Mouse (Mus musculus) intestine, embryonic 15.5 days (tissue): ENCODE measurements around the gene Ercc2. TPM values are rescaled to one million over a fixed set of nuclear protein-coding genes. Genes with fewer than 3 reads are reported as not detected.

ENCODE experiments used
- ATAC-seq: fragments of 200-750 bp; cut with Nextera tagmentation; 2 replicates; pipeline ENCODE4 v1.8.0; 2017; ENCODE audit warnings: moderate TSS enrichment, moderate library complexity
- H3K27ac ChIP-seq: fragments of 300-500 bp; sonication (generic); 2 replicates; pipeline ENCODE4 v1.5.1; 2015; ENCODE audit warnings: mild to moderate bottlenecking, inconsistent platforms
- H3K27me3 ChIP-seq: fragments of 300-500 bp; sonication (generic); replicated peaks from 2 replicates; pipeline ENCODE4 v1.6.1; 2015; ENCODE audit warnings: inconsistent platforms
- H3K36me3 ChIP-seq: fragments of 300-500 bp; sonication (generic); 2 replicates; pipeline ENCODE4 v1.6.1; 2015; ENCODE audit warnings: inconsistent platforms
- H3K4me1 ChIP-seq: fragments of 300-500 bp; sonication (generic); replicated peaks from 2 replicates; pipeline ENCODE4 v1.6.1; 2015; ENCODE audit warnings: inconsistent platforms
- H3K4me2 ChIP-seq: fragments of 300-500 bp; sonication (generic); replicated peaks from 2 replicates; pipeline ENCODE4 v1.6.1; 2015; ENCODE audit warnings: mild to moderate bottlenecking, inconsistent platforms
- H3K4me3 ChIP-seq: fragments of 300-500 bp; sonication (generic); replicated peaks from 2 replicates; pipeline ENCODE4 v1.5.1; 2015; ENCODE audit warnings: inconsistent platforms
- H3K9ac ChIP-seq: fragments of 300-500 bp; sonication (generic); 2 replicates; pipeline ENCODE4 v1.6.1; 2015; ENCODE audit warnings: inconsistent platforms
- H3K9me3 ChIP-seq: fragments of 300-500 bp; sonication (generic); 2 replicates; pipeline ENCODE4 v1.6.1; 2016; ENCODE audit warnings: inconsistent platforms
- WGBS: fragments of 180-500 bp; shearing (Covaris S2); methylation state at CpG from one replicate; pipeline ENCODE4 v1.1.7; 2015; 5-methylcytosine and 5-hydroxymethylcytosine counted together
- polyA plus RNA-seq: library from polyadenylated mRNA; unstranded; fragments of >200 nt; fragmentation: Nextera tagmentation; extraction: Ambion mirVana; gene quantifications from 2 replicates; pipeline ENCODE4 v1.2.1, GENCODE M21; 2015

Ercc2 gene
- polyA plus RNA-seq, 1 experiment from 2014 or later, result 17.3 TPM

DNA sequence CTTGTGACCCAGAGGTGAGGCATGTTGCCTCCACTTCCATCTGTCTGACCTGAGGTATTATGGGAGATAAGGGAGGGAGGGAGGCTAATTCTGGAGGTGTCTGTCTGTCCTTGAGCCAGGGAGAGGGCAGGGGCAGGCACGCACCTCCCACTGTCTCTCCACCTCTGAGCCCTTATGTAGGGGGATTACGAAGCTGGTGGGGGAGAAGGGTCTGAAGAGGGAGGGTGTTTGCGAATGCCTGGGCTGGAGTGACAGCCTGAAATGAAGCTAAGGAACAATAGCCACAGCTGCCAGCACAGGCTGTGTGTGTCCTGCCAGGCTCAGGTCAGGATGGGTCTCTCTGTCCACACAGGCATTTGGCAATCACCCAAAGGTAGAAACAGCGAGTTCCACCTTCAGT is 19.5 kb upstream of the Ercc2 start:
- 0 out of 2 replicates have a peak, but pooled peaks cover 6% of the 10 kb centered on the region for H3K36me3 ChIP-seq
- H3K9ac ChIP-seq, result 0 out of 2 replicates have a peak overlapping the region, but pooled peaks have one; percentile 54
- 46% methylated on average over 4 of the region's 4 CpGs for WGBS
- H3K27ac ChIP-seq, result no peak overlapping the region
- peaks cover 34% of the 10 kb centered on the region for H3K4me1 ChIP-seq
- H3K9me3 ChIP-seq, result no peaks in the 10 kb centered on the region
- H3K4me3 ChIP-seq, result no peak overlapping the region
- H3K4me2 ChIP-seq, result peak overlapping the region; percentile 99
- no peak for ATAC-seq
- no peaks in the 10 kb centered on the region for H3K27me3 ChIP-seq

DNA sequence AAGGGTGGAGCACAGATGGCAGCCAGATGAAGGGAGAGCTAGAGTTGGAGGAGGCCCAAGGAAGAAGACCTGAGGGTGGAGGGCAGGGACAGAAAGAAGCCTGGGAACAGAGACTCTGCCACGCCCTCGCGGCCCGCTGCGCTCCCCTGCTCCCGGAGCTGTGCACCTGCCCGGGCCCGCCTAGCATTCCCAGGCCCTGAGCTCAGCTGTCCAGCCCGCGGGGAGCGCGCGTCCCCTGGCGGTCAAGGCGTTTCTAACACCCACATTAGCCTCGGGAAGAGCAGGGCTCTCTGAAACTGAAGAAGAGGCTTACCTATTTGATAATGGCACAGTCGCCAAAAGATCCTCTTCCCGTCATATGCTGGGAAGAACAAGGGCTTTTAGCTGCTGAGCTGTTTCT is 17.9 kb upstream of the Ercc2 start:
- no peaks in the 10 kb centered on the region for H3K36me3 ChIP-seq
- no peak overlapping the region for H3K27ac ChIP-seq
- H3K27me3 ChIP-seq, result no peaks in the 10 kb centered on the region
- H3K4me1 ChIP-seq, result peaks cover 29% of the 10 kb centered on the region
- H3K9ac ChIP-seq, result no peak overlapping the region
- peak overlapping the region; percentile 0; the same call in 1 of the 2 replicates for H3K4me2 ChIP-seq
- 2% methylated on average over 18 of the region's 18 CpGs for WGBS
- ATAC-seq, result peak; percentile 30
- H3K4me3 ChIP-seq, result no peak overlapping the region
- H3K9me3 ChIP-seq, result no peaks in the 10 kb centered on the region

DNA sequence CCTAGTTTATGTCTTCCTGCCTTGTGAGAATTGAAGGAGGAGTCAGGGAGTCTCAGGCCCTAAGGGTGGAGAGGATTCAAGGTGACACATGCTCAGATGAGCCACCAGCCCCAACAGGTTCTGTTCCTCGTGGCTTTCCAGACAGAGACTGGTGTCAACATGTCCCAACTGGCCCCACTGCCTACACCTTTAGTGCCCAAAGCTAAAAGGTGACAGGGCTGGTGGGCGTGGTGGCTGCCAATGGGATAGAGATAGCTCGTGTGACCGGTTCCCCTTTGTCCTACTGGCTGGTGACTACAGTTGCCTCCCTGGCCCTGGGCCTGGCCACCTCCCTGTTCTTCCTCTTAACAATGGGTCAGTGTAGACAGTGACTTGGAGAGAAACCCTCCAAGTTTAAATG is 16.4 kb upstream of the Ercc2 start:
- WGBS, result 71% methylated on average over 4 of the region's 4 CpGs

DNA sequence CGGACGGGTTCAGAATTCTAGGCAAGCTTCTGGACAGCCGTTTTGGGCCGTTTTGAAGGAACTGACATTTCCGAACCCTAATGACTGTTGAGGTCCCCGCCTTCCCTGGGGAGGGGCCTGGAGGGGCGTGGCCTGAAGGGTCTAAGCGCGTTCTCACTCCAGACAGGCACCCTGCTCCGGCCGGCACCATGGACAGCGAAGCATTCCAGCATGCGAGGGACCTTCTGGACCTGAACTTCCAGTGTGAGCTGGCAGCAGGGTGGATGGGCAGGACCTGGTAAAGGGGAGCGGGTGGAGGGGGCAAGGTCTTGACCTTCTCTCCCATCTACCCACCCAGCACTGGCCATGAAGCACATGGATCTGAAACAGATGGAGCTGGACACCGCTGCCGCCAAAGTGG is 13.4 kb upstream of the Ercc2 start:
- Histone ChIP-seq H3K4me3 (no peak overlapping the region), H3K27ac (no peak overlapping the region), H3K36me3 (no peaks in the 10 kb centered on the region), H3K9ac (no peak overlapping the region), H3K27me3 (no peaks in the 10 kb centered on the region), H3K4me2 (no peak overlapping the region), H3K4me1 (peaks cover 18% of the 10 kb centered on the region), H3K9me3 (no peaks in the 10 kb centered on the region)
- WGBS, result 17% methylated on average over 16 of the region's 16 CpGs
- no peak for ATAC-seq

More for the DNA sequence above, 16.4 kb upstream of the Ercc2 start:
- H3K4me2 ChIP-seq, result no peak overlapping the region
- H3K27me3 ChIP-seq, result no peaks in the 10 kb centered on the region
- H3K9ac ChIP-seq, result no peak overlapping the region
- no peaks in the 10 kb centered on the region for H3K9me3 ChIP-seq
- ATAC-seq, result no peak
- peaks cover 33% of the 10 kb centered on the region for H3K4me1 ChIP-seq
- no peaks in the 10 kb centered on the region for H3K36me3 ChIP-seq
- no peak overlapping the region for H3K27ac ChIP-seq
- no peak overlapping the region for H3K4me3 ChIP-seq

DNA sequence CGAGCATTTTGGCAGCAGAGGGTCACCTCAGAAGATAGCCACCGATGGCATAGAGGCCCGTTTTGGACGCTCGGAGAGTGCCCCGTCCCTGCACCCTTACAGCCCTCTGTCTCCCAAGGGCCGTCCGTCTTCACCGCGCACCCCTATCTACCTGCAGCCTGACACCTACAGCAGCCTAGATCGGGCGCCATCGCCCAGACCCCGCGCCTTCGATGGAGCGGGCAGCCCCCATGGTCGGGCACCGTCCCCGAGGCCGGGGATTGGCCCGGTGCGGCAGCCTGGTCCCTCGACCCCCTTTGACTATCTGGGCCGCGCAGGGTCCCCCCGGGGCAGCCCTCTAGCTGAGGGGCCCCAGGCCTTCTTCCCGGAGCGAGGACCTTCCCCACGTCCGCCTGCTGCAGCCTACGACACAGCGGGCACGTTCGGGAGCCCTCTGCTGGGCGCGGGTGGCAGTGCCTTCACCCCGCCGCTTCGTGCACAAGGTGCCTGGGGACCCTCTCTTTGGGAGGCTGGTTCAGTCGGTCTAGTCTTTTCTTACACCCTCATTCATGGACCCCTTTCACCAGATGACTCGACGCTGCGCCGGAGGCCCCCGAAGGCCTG is 11.9 kb upstream of the Ercc2 start:
- Histone ChIP-seq H3K4me1 (peaks cover 10% of the 10 kb centered on the region; the same call in 1 of the 2 replicates), H3K9ac (peak overlapping the region; percentile 47; the same call in 1 of the 2 replicates), H3K4me3 (peak overlapping the region; percentile 39), H3K4me2 (peak overlapping the region; percentile 87), H3K27me3 (no peaks in the 10 kb centered on the region), H3K27ac (no peak overlapping the region), H3K36me3 (no peaks in the 10 kb centered on the region), H3K9me3 (no peaks in the 10 kb centered on the region)
- ATAC-seq, result peak; percentile 73
- 11% methylated on average over 46 of the region's 46 CpGs for WGBS

DNA sequence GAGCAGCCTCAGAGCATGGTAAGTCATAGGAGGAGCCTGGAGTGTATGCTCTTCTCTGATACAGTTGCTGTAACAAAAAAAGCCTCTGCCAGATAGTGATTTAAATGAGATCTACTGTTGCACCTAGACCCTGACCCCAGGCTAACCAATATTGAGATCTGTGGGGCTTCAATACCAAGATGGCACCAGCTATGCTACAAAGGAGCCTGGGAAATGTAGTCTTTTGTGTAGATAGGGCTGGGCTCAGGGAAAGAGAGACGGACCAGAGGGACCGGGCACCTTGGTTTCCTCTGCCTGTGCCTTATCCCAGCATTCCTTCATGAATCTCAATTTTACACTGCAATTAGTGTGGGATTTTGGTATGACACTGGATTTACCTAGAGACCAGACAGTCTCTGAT is 8.4 kb upstream of the Ercc2 start:
- Histone ChIP-seq H3K27ac (no peak overlapping the region), H3K9ac (no peak overlapping the region), H3K4me2 (no peak overlapping the region), H3K4me3 (no peak overlapping the region), H3K36me3 (no peaks in the 10 kb centered on the region), H3K4me1 (peaks cover 9% of the 10 kb centered on the region; the same call in 1 of the 2 replicates), H3K27me3 (no peaks in the 10 kb centered on the region), H3K9me3 (no peaks in the 10 kb centered on the region)
- no peak for ATAC-seq
- WGBS, result 87% methylated on average over 2 of the region's 2 CpGs

DNA sequence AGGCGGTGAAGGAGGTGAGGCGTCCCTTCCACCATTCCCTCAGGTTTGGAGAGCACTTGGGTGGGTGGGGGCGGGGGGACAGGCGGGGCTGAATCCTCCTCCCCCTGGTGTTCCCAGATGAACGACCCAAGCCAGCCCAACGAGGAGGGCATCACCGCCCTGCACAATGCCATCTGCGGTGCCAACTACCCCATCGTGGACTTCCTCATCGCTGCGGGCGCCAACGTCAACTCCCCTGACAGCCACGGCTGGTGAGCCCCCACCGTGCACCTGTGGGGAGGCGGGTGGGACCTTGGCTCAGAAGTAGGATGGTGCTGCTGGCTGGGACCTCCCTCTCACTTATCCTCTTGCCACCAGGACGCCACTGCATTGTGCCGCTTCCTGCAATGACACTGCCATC is 6.4 kb upstream of the Ercc2 start:
- Histone ChIP-seq H3K4me3 (no peak overlapping the region), H3K4me2 (no peak overlapping the region), H3K4me1 (no peaks in the 10 kb centered on the region), H3K27ac (no peak overlapping the region), H3K27me3 (no peaks in the 10 kb centered on the region), H3K9ac (no peak overlapping the region), H3K9me3 (no peaks in the 10 kb centered on the region), H3K36me3 (no peaks in the 10 kb centered on the region)
- no peak for ATAC-seq
- WGBS, result 77% methylated on average over 18 of the region's 18 CpGs

DNA sequence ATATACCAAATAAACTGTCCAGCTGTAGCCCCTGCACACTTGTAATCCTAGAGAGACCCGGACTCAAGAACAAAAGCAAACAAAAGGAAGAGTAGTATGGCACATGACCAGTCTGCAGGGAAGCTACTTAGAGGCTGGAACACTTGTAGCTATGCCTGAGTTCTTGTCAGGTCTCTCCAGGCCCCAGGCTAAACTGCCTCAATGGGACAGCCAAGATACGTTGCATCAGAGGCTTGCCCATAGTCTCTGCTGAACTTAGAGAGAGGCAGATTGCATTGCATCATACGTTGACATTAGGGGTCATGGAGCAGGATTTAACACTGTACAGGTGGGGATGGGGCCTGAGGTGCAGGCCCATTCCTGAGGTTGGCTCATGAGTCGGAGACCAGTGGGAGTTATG is 5.8 kb upstream of the Ercc2 start:
- ATAC-seq, result no peak
- Histone ChIP-seq H3K27ac (no peak overlapping the region), H3K36me3 (no peaks in the 10 kb centered on the region), H3K4me2 (no peak overlapping the region), H3K9me3 (no peaks in the 10 kb centered on the region), H3K4me3 (no peak overlapping the region), H3K27me3 (no peaks in the 10 kb centered on the region), H3K4me1 (no peaks in the 10 kb centered on the region), H3K9ac (no peak overlapping the region)
- 79% methylated on average over 4 of the region's 4 CpGs for WGBS

DNA sequence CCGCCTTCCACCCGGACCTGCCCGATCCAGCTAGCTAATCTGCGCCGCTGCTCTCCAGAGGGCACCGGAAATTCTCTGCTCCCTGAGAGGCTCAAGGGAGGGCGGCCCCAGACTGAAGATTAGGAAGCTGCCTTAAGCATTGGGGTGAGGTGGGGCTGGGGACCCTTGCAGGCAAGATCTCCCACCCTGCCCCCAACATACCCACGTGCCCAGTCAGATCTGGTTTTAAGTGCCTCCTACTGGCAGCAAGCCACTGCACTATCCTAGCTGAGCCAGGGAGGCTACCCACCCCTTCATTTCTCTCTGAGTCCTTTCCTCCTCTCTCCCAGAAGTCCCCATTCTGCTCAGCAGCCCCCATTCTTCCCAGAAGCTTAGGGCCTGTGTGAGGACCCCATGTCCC is 3.8 kb upstream of the Ercc2 start:
- no peak overlapping the region for H3K9ac ChIP-seq
- H3K36me3 ChIP-seq, result no peaks in the 10 kb centered on the region
- H3K4me2 ChIP-seq, result no peak overlapping the region
- peaks cover 3% of the 10 kb centered on the region for H3K4me1 ChIP-seq
- H3K27ac ChIP-seq, result no peak overlapping the region
- WGBS, result 68% methylated on average over 8 of the region's 8 CpGs
- ATAC-seq, result no peak
- no peaks in the 10 kb centered on the region for H3K27me3 ChIP-seq
- H3K4me3 ChIP-seq, result no peak overlapping the region
- H3K9me3 ChIP-seq, result no peaks in the 10 kb centered on the region

DNA sequence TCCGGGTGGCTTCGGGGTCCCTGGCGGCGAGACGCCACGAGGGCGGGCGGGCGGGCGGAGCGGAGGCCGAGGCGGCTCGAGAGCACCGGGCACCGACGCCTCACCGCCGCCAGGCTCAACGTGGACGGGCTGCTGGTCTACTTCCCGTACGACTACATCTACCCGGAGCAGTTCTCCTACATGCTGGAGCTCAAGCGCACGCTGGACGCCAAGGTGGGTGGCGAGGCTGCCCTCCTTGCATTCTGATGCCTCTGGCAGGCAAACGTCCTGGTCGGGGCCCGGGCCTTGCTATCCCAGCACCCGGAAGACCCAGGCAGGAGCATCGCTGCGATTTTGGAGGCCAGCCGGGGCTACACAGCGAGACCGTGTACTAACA is 344 bp downstream of the Ercc2 start:
- peaks cover 4% of the 10 kb centered on the region for H3K4me1 ChIP-seq
- under 1% methylated on average over 37 of the region's 37 CpGs for WGBS
- H3K4me3 ChIP-seq, result peak overlapping the region; percentile 66
- ATAC-seq, result peak; percentile 77
- peak overlapping the region; percentile 76 for H3K9ac ChIP-seq
- no peaks in the 10 kb centered on the region for H3K27me3 ChIP-seq
- H3K27ac ChIP-seq, result peak overlapping the region; percentile 20; the same call in 1 of the 2 replicates
- no peaks in the 10 kb centered on the region for H3K9me3 ChIP-seq
- peak overlapping the region; percentile 78 for H3K4me2 ChIP-seq
- peaks cover 16% of the 10 kb centered on the region; the same call in 1 of the 2 replicates for H3K36me3 ChIP-seq

DNA sequence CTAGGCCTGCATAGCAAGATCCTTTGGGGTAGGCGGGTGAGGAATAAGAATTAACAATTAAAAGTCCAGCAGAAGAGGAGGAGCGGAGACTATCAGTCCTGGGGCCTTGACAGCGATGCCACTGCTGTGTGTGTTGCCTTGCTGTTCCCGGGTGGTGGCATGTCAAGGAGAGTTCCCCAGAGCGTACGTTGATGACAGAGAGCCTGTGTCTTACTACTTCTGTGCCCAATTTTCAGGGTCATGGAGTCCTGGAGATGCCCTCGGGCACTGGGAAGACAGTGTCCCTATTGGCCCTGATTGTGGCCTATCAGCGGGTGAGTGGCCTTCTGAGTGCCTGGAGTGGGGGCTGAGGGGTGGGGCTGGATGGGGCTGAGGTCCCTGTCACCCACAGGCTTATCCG is 1.9 kb downstream of the Ercc2 start:
- ATAC-seq, result no peak
- no peaks in the 10 kb centered on the region for H3K9me3 ChIP-seq
- H3K36me3 ChIP-seq, result peaks cover 26% of the 10 kb centered on the region
- no peak overlapping the region for H3K27ac ChIP-seq
- H3K4me1 ChIP-seq, result peaks cover 4% of the 10 kb centered on the region
- no peak overlapping the region for H3K4me3 ChIP-seq
- no peak overlapping the region for H3K4me2 ChIP-seq
- H3K27me3 ChIP-seq, result no peaks in the 10 kb centered on the region
- no peak overlapping the region for H3K9ac ChIP-seq
- WGBS, result 86% methylated on average over 9 of the region's 9 CpGs

DNA sequence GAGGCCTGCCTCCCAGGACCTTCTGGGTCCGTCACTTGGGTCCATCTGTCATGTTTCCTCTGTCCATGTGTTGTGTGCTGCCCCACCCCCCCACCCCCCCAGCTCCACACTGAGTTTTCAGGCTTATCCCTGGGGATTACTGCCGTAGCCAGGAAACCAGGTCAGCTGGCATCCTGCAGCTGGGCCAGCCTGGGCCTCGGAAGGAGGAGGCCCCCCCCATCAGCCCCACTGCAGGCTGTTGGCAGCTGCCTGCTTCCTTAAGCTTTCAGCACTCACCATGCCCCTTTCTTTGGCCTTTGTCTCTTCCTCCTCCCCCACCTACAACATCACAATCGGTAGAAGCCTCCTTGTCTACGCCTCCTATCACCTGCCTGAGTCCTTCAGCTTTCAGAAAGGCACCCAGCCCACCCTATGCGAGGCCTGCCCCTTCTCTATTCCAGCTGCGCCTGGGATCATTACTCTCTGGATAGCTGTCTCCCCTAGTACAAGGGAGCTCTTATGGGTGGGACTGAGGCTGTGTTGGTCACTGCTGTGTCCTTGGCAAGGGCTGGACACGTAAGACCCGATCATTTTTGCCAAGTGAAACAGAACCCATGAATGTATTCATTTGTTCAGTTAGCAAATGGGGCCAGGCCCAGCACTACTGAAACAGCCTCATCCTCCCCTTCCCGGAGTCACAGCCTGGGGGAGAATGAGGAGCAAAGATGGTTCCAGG is 7.0 kb downstream of the Ercc2 start:
- H3K36me3 ChIP-seq, result peaks cover 70% of the 10 kb centered on the region
- 81% methylated on average over 10 of the region's 10 CpGs for WGBS
- ATAC-seq, result no peak

DNA sequence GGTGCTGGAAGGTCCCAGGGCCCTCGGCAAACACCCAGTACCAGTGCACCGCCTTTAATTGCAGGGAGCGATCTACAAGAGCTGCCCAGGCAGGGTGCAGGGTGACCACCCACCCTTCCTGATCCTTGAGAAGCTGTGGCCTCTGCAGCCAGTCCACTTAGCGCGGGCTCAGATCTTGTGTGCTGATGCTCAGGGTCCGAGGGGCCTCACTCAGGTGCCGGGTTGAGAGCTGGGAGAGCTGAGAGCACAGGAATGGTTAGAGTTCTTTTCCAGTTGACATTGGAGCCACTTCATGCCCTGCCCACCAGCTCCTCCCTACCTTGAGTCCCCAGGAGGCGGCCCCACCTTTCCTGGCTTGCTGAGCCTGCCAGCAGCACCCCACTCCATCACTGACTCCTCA is 12.7 kb downstream of the Ercc2 start:
- 81% methylated on average over 8 of the region's 8 CpGs for WGBS
- Histone ChIP-seq H3K4me1 (peaks cover 4% of the 10 kb centered on the region; the same call in 1 of the 2 replicates), H3K27me3 (no peaks in the 10 kb centered on the region), H3K9me3 (no peaks in the 10 kb centered on the region), H3K36me3 (peaks cover 55% of the 10 kb centered on the region), H3K27ac (no peak overlapping the region), H3K4me3 (no peak overlapping the region), H3K4me2 (no peak overlapping the region), H3K9ac (no peak overlapping the region)
- ATAC-seq, result no peak

More for the DNA sequence above, 7.0 kb downstream of the Ercc2 start:
- H3K27ac ChIP-seq, result no peak overlapping the region
- H3K9me3 ChIP-seq, result no peaks in the 10 kb centered on the region
- no peak overlapping the region for H3K4me2 ChIP-seq
- no peaks in the 10 kb centered on the region for H3K4me1 ChIP-seq
- H3K27me3 ChIP-seq, result no peaks in the 10 kb centered on the region
- H3K9ac ChIP-seq, result no peak overlapping the region
- no peak overlapping the region for H3K4me3 ChIP-seq
